Mouse (Mus musculus) cortical plate, adult 2 months (tissue): ENCODE results near the gene Tsen54. TPM values are rescaled to one million over a fixed set of nuclear protein-coding genes. Genes with fewer than 3 reads are reported as not detected.

Experiments
- H3K27ac ChIP-seq: fragments of 200-500 bp; 2 replicates; pipeline ENCODE4 v1.5.1; 2012; ENCODE audit warnings: low read length, control low read depth, inconsistent platforms; ENCODE audit not compliant: insufficient read depth
- H3K4me1 ChIP-seq: fragments of 200-500 bp; 2 replicates; pipeline ENCODE4 v1.6.1; 2011; ENCODE audit warnings: low read length; ENCODE audit not compliant: control insufficient read depth, insufficient read depth
- H3K4me3 ChIP-seq: fragments of 200-500 bp; 2 replicates; pipeline ENCODE4 v1.5.1; 2011; ENCODE audit warnings: mild to moderate bottlenecking, low read length, control low read depth; ENCODE audit not compliant: insufficient read depth
- CTCF ChIP-seq: fragments of 200-500 bp; IDR thresholded peaks from 2 replicates; pipeline ENCODE4 v1.5.1; 2011; ENCODE audit warnings: mild to moderate bottlenecking, control low read depth, low read length; ENCODE audit not compliant: insufficient read depth; ENCODE audit errors: extremely low read depth
- POLR2A ChIP-seq: fragments of 200-500 bp; IDR thresholded peaks from 2 replicates; pipeline ENCODE4 v1.6.1; 2011; ENCODE audit warnings: mild to moderate bottlenecking, low read length, control low read depth; ENCODE audit not compliant: insufficient read depth; ENCODE audit errors: extremely low read depth
- polyA plus RNA-seq: library from polyadenylated mRNA; depleted of rRNA; stranded (reverse); fragments of >200 nt; gene quantifications from 2 replicates; pipeline ENCODE4 v1.2.3, GENCODE M21; 2012

The Tsen54 gene
- polyA plus RNA-seq, 1 experiment, result 15.3 TPM

DNA sequence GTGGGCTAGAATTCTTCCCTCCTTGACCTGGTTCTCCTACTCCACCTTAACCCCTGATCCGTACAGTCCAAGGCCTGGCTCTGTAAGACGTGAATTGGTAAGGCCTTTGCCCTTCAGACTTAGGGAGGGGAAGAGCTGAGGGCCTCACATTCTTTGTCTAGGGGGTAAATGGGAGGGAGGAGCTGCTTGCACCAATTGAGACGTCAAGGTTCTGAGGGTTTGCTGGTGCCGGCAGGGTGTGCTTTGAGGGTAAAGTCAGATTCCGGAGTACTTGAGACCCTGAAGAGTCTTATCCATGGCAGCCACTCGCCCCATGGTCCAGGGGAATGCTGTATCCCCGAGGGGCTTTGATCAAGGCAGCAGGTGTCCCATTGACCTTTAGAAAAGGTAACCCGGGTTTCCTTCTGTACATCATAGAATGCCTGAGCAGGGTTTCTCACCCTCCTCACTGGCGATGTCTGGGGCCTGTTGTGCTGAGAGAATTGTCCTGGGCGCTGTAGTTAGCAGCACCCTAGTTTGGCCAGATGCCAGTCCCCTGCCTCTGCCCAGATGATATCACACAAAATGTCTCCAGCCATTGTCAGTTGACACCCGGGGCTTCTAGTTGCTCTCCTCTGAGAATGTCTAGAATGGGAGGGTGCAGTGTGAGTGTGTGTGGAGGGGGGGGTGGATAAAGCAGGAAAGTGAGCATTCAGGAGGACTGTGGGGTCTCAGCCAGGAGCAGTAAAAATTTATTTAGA, 22.3 kb downstream of the Tsen54 start:
- no peak overlapping the region for H3K4me3 ChIP-seq
- no peak for TF ChIP-seq POLR2A
- TF ChIP-seq CTCF, result no peak
- H3K27ac ChIP-seq, result no peak overlapping the region
- H3K4me1 ChIP-seq, result no peaks in the 10 kb centered on the region

DNA sequence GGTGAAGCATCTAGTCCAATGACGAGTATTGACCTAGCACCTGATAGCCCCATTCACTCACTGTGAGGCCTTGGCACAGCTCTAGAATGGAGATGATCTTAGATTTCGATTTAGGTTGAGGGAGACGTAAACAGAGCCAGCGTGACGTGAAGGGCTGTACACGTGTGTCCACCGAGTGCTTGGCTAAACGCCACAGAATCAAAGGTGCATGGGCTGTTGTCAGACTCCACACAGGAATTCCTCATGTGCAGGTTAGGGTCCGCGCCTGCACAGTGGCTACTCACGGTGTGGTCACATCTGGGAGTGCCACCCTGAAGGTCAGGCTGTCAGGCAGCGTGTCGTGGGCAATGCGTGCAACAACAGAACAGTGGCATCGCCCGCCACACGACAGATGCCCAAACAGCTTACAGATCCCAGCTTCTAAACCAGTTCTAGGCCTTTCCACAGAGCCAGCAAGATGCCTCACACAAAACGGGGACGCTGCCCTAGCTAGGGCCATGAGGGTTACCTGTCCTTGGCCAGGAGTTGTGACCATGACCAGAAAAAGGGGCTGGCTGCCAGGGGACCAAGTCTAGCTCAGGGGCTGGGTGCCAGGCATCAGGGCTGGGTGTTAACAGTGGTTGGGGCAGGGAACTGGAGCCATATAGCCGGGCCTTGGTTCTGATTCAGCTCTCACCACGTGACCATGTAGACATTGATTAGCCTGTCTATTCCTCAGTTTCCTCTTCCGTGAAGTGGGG, 23.3 kb downstream of the Tsen54 start:
- Histone ChIP-seq H3K4me1 (no peaks in the 10 kb centered on the region), H3K27ac (no peak overlapping the region), H3K4me3 (no peak overlapping the region)
- TF ChIP-seq POLR2A, result no peak
- TF ChIP-seq CTCF, result no peak

DNA sequence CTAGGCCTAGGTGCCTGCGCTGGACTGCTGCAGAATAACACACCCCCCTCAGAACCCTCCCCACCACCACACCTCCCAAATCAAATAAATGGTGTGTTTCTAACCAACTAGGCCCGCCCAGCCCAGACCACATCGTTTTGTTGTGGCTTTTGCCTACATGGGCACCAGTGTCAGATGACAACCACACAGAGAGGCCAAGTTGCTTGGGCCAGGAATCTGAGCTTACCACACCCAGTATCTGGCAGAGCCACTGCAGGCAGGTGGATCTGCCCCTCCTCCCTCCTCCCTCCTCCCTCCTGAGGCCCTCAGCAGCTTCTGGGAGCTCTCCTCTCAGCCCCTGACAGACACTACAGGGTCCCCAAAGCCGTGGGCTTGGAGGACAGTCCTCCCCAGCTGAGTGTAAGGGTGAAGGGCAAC, 24.4 kb downstream of the Tsen54 start:
- TF ChIP-seq POLR2A (no peak), CTCF (no peak)
- Histone ChIP-seq H3K27ac (no peak overlapping the region), H3K4me3 (no peak overlapping the region), H3K4me1 (no peaks in the 10 kb centered on the region)

DNA sequence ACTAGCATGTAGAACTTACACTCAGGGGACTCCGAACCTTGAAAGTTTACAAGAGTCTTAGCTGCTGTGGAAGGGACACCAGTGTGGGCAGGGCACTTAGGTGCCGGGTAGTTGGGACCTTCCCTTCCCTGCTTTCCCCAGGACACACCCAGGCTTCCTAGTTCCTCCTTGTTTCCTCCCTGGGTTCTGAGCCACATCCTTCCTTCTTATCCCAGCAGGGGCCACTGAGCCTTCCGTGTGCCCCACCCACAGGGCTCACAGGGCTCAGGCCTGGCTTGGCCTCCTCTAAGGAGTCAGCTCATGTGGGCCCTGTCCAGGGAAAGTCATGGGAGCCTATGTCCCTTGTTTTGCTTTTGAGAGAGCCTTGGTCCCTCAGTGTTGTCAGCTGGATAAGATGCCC, 25.2 kb downstream of the Tsen54 start:
- Histone ChIP-seq H3K4me3 (no peak overlapping the region), H3K27ac (no peak overlapping the region), H3K4me1 (no peaks in the 10 kb centered on the region)
- TF ChIP-seq POLR2A, result no peak
- TF ChIP-seq CTCF, result no peak

DNA sequence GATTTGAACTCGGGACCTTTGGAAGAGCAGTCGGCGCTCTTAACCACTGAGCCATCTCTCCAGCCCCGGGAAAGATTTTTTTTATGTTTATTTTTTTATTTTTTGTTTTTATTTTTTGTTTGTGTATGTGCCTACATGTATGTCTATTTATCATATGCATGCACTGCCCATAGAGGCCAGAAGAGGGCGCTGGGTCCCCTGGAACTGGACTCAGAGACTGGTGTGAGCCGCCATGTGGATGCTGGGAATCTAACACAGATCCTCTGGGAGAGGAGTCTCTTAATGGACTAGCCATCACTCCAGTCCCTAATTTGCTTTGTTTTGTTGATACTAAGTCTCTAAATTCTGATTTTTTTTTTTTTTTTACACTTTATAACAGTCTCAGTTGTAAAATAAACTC, 26.5 kb downstream of the Tsen54 start:
- TF ChIP-seq CTCF (no peak), POLR2A (no peak)
- Histone ChIP-seq H3K4me3 (no peak overlapping the region), H3K4me1 (no peaks in the 10 kb centered on the region), H3K27ac (no peak overlapping the region)

DNA sequence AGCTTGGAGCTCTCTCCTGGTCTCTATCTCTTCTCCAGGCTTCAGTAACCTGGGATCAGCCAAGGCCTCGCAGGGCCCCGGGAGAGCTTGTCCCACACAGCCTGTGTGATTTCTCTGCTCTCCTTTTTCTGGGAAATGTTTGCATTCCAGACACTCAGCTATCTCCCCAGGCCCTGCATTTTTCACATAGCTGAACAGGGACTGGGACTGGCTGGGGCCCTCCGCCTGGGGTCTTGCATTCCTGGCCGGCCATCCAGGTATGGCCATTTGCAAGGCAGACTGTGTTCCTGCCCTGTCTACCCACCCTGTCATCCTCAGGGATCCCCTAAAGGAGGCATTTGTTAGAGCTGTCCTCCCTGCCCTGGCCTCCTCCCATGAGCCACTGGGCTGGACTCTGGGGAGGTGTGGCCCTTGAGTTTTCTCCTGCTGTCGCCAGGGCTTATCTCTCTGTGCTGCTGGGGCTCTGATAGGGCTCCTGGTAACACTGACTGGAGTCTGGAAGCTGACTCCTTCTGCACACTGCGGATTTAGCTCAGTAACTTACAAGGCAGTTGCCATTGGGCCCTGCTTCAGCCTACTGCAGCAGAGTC, 27.5 kb downstream of the Tsen54 start:
- Histone ChIP-seq H3K27ac (no peak overlapping the region), H3K4me1 (no peaks in the 10 kb centered on the region), H3K4me3 (no peak overlapping the region)
- TF ChIP-seq CTCF, result no peak
- no peak for TF ChIP-seq POLR2A

DNA sequence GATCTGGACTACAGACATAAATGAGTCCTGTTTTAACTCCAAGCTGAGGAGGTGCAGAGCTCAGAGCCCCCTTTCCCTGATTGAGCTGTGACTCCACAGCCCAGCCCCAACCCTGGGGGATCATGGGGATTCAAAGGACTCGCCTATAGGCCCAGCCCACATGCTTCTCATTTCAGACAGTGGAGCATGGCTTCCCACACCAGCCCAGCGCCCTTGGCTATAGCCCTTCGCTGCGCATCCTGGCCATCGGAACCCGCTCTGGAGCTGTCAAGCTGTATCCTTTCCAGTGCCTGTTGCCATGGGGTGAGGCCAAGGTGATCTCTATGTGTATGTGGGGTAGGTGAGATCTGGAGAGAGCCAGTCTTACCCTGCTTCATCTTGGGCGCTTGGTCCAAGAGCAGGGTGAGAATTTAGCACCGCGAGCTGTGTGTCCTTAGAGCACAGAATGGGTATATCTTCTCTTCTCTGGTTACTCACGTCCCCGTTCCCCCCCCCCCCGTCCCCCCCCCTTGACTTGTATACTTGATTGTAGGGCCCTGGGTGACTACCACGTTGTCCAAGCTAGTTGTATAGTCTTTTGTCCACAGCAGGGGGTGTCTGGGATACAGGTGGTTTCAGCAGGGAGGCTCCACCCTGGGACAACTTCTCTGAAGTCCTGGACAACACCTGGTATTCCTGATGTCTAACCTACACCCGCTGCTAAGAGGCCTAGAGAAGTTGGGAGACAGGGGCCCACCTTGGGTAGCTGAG, 28.8 kb downstream of the Tsen54 start:
- H3K4me1 ChIP-seq, result no peaks in the 10 kb centered on the region
- no peak for TF ChIP-seq POLR2A
- TF ChIP-seq CTCF, result no peak
- H3K4me3 ChIP-seq, result no peak overlapping the region
- H3K27ac ChIP-seq, result no peak overlapping the region

- Histone ChIP-seq H3K27ac (no peak overlapping the region), H3K4me3 (no peak overlapping the region), H3K4me1 (no peaks in the 10 kb centered on the region)
- TF ChIP-seq CTCF, result no peak
- TF ChIP-seq POLR2A, result no peak
Measured at GRCm38 (mm10) chr11:115843891-115844239, 29.3 kb downstream of the Tsen54 start.

GRCm38 (mm10) chr11:115844240-115844639, 29.7 kb downstream of the Tsen54 start:
- Histone ChIP-seq H3K4me3 (no peak overlapping the region), H3K27ac (no peak overlapping the region), H3K4me1 (no peaks in the 10 kb centered on the region)
- TF ChIP-seq POLR2A (no peak), CTCF (no peak)

GRCm38 (mm10) chr11:115845819-115846218, 31.3 kb downstream of the Tsen54 start:
- no peak overlapping the region for H3K4me3 ChIP-seq
- TF ChIP-seq CTCF (no peak), POLR2A (no peak)
- no peak overlapping the region for H3K27ac ChIP-seq
- no peaks in the 10 kb centered on the region for H3K4me1 ChIP-seq
